Mouse (Mus musculus) heart, embryonic 16.5 days (tissue): ENCODE results near the gene Slc10a1. TPM values are rescaled to one million over a fixed set of nuclear protein-coding genes. Genes with fewer than 3 reads are reported as not detected.

Experiments
- ATAC-seq: fragments of 200-750 bp; cut with Nextera tagmentation; replicated peaks from 2 replicates; pipeline ENCODE4 v1.8.0; 2017; ENCODE audit warnings: moderate number of reproducible peaks; ENCODE audit not compliant: insufficient read depth, low FRiP score; ENCODE audit errors: extremely low read depth
- H3K27ac ChIP-seq: fragments of 300-500 bp; sonication (generic); 2 replicates; pipeline ENCODE4 v1.5.1; 2014; ENCODE audit warnings: mild to moderate bottlenecking, low read length, control low read depth, moderate library complexity
- H3K27me3 ChIP-seq: fragments of 300-500 bp; sonication (generic); 2 replicates; pipeline ENCODE4 v1.6.1; 2014; ENCODE audit warnings: low read length, mixed read lengths; ENCODE audit not compliant: control insufficient read depth, insufficient read depth
- H3K36me3 ChIP-seq: fragments of 300-500 bp; sonication (generic); 2 replicates; pipeline ENCODE4 v1.6.1; 2014; ENCODE audit not compliant: control insufficient read depth, insufficient read depth
- H3K4me1 ChIP-seq: fragments of 300-500 bp; sonication (generic); 2 replicates; pipeline ENCODE4 v1.6.1; 2014; ENCODE audit warnings: low read length, mixed read lengths; ENCODE audit not compliant: control insufficient read depth, insufficient read depth
- H3K4me2 ChIP-seq: fragments of 300-500 bp; sonication (generic); 2 replicates; pipeline ENCODE4 v1.6.1; 2014; ENCODE audit warnings: low read depth, mild to moderate bottlenecking, control low read depth, low read length
- H3K4me3 ChIP-seq: fragments of 300-500 bp; sonication (generic); 2 replicates; pipeline ENCODE4 v1.5.1; 2014; ENCODE audit warnings: mild to moderate bottlenecking, control low read depth, low read length
- H3K9ac ChIP-seq: fragments of 300-500 bp; sonication (generic); 2 replicates; pipeline ENCODE4 v1.6.1; 2014; ENCODE audit warnings: low read length, control low read depth
- H3K9me3 ChIP-seq: fragments of 300-500 bp; sonication (generic); replicated peaks from 2 replicates; pipeline ENCODE4 v1.6.1; 2016; ENCODE audit warnings: low read length; ENCODE audit not compliant: control insufficient read depth
- WGBS: fragments of 180-500 bp; shearing (Covaris S2); extraction: QIAGEN DNeasy Blood & Tissue Kit; methylation state at CpG from one replicate; pipeline ENCODE4 v1.1.7; 2014; 5-methylcytosine and 5-hydroxymethylcytosine counted together
- polyA plus RNA-seq: library from polyadenylated mRNA; unstranded; fragments of >200 nt; fragmentation: Nextera tagmentation; extraction: Ambion mirVana; gene quantifications from 2 replicates; pipeline ENCODE4 v1.2.1, GENCODE M21; 2015

The Slc10a1 gene
- polyA plus RNA-seq, 1 experiment from 2014 or later: 0.35 TPM

GRCm38 (mm10) chr12:80926550-80926949 is 42.0 kb downstream of the Slc10a1 start:
- H3K9me3 ChIP-seq: no peaks in the 10 kb centered on the region
- 72% methylated on average over 4 of the region's 4 CpGs for WGBS
- H3K9ac ChIP-seq: no peak overlapping the region
- no peak overlapping the region for H3K4me3 ChIP-seq
- no peaks in the 10 kb centered on the region for H3K27me3 ChIP-seq
- no peak for ATAC-seq
- H3K36me3 ChIP-seq: no peaks in the 10 kb centered on the region
- H3K4me1 ChIP-seq: peaks cover 3% of the 10 kb centered on the region; the same call in 1 of the 2 replicates
- no peak overlapping the region for H3K4me2 ChIP-seq
- H3K27ac ChIP-seq: no peak overlapping the region

GRCm38 (mm10) chr12:80925919-80926318 is 42.6 kb downstream of the Slc10a1 start:
- Histone ChIP-seq H3K4me3 (no peak overlapping the region), H3K9ac (no peak overlapping the region), H3K9me3 (no peaks in the 10 kb centered on the region), H3K36me3 (no peaks in the 10 kb centered on the region), H3K27ac (no peak overlapping the region), H3K27me3 (no peaks in the 10 kb centered on the region), H3K4me1 (peaks cover 3% of the 10 kb centered on the region; the same call in 1 of the 2 replicates), H3K4me2 (no peak overlapping the region)
- 42% methylated on average over 7 of the region's 7 CpGs for WGBS
- ATAC-seq: no peak

DNA sequence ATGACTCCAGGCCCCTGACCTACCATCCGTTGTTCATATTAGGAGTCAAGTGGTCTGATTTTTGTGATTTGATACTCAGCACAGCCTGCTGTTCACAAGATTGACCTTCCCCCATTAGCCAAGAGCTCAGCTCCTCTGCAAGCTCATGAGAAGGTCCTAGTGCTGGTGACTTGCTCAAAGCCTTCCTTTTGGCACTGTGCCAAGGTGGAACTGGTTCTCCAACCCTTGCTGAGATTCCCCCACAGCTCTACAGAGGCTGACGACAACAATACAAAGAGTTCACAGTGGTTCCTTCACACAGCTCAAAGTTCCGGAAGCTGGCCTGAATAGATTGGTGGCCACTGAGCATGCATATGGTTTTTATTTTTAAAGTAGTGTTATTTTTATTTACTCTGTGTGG is 44.3 kb downstream of the Slc10a1 start:
- no peak overlapping the region for H3K4me2 ChIP-seq
- no peaks in the 10 kb centered on the region for H3K36me3 ChIP-seq
- no peaks in the 10 kb centered on the region for H3K27me3 ChIP-seq
- peaks cover 3% of the 10 kb centered on the region; the same call in 1 of the 2 replicates for H3K4me1 ChIP-seq
- H3K9me3 ChIP-seq: no peaks in the 10 kb centered on the region
- WGBS: 57% methylated on average over 3 of the region's 3 CpGs
- no peak overlapping the region for H3K27ac ChIP-seq
- no peak overlapping the region for H3K9ac ChIP-seq
- no peak overlapping the region for H3K4me3 ChIP-seq
- ATAC-seq: no peak

GRCm38 (mm10) chr12:80923602-80924001 is 44.9 kb downstream of the Slc10a1 start:
- no peak overlapping the region for H3K27ac ChIP-seq
- H3K4me1 ChIP-seq: peaks cover 3% of the 10 kb centered on the region; the same call in 1 of the 2 replicates

DNA sequence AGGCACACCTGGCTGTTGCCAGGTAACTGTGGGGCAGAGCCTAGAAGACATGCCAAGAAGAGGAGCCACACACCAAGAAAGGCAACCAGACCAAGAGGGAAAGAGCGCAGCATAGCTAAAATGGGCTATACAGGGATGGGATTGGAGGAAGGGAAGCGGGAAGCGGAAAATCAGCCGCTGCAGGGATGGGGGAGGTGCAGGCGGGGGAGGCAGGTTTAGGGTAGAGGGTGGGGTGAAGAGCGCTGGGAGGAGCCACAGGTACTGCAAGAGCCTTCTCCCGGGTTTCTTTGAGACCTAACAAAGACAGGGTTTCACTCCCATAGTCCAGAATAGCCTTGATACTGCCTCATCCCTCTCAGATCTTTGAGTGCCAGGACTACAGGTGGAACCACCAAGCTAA is 45.6 kb downstream of the Slc10a1 start:
- Histone ChIP-seq H3K27ac (no peak overlapping the region), H3K4me3 (no peak overlapping the region), H3K9ac (no peak overlapping the region), H3K27me3 (no peaks in the 10 kb centered on the region), H3K36me3 (no peaks in the 10 kb centered on the region), H3K9me3 (no peaks in the 10 kb centered on the region), H3K4me1 (peaks cover 3% of the 10 kb centered on the region; the same call in 1 of the 2 replicates), H3K4me2 (peak overlapping the region; percentile 12; the same call in 1 of the 2 replicates)
- ATAC-seq: no peak
- 15% methylated on average over 7 of the region's 7 CpGs for WGBS

More at GRCm38 (mm10) chr12:80923602-80924001, 44.9 kb downstream of the Slc10a1 start:
- WGBS: 54% methylated on average over 5 of the region's 5 CpGs
- Histone ChIP-seq H3K27me3 (no peaks in the 10 kb centered on the region), H3K4me2 (no peak overlapping the region), H3K9me3 (no peaks in the 10 kb centered on the region), H3K4me3 (no peak overlapping the region), H3K36me3 (no peaks in the 10 kb centered on the region), H3K9ac (no peak overlapping the region)
- no peak for ATAC-seq

DNA sequence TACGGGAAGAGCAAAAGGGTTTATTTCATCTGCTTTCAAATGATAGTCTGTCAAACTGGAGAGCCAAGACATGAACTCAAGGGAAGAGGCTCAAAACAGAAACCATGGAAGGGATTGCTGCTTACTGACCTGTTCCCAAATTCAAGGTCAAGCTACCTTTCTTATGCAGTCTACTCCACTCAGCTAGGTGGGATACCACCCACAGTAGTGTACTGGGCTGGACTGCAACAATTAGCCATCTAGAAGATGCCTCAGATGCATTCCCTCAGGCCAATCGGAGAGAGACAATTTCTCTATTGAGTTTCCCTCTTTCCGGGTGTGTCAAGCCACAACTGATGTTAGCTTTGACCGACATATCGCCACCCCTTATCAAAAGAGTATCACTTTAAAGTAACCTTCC is 47.2 kb downstream of the Slc10a1 start:
- H3K4me1 ChIP-seq: peaks cover 3% of the 10 kb centered on the region; the same call in 1 of the 2 replicates

DNA sequence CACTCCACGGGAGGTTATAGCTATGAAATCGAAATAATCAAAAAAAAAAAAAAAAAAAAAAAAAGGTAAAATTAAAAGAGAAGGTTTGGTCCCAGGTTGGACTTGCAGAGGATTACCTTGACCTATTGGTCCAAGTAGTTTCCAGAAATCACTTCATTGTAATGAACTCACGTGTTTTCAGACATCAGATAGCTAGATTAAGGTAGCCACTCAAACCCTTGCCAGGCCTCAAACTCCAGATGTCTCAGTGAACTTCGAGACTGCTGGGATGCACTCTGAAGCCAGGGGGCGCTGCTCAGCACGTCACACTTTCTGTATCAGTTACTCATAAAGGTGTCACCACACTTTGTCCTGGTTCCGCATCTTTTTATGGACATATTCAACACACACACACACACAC is 50.7 kb downstream of the Slc10a1 start:
- Histone ChIP-seq H3K4me2 (no peak overlapping the region), H3K4me3 (no peak overlapping the region), H3K9ac (no peak overlapping the region), H3K27ac (no peak overlapping the region), H3K9me3 (no peaks in the 10 kb centered on the region), H3K4me1 (no peaks in the 10 kb centered on the region), H3K27me3 (no peaks in the 10 kb centered on the region), H3K36me3 (no peaks in the 10 kb centered on the region)
- WGBS: 53% methylated on average over 7 of the region's 7 CpGs
- ATAC-seq: no peak

More for the DNA sequence above, 47.2 kb downstream of the Slc10a1 start:
- no peak overlapping the region for H3K4me3 ChIP-seq
- H3K27me3 ChIP-seq: no peaks in the 10 kb centered on the region
- no peak overlapping the region for H3K9ac ChIP-seq
- no peaks in the 10 kb centered on the region for H3K36me3 ChIP-seq
- WGBS: 85% methylated on average over 5 of the region's 5 CpGs
- no peak overlapping the region for H3K4me2 ChIP-seq
- no peaks in the 10 kb centered on the region for H3K9me3 ChIP-seq
- no peak for ATAC-seq
- H3K27ac ChIP-seq: no peak overlapping the region

- no peak overlapping the region for H3K4me2 ChIP-seq
- H3K9ac ChIP-seq: no peak overlapping the region
- H3K4me1 ChIP-seq: no peaks in the 10 kb centered on the region
- peaks cover under 1% of the 10 kb centered on the region for H3K9me3 ChIP-seq
- no peak overlapping the region for H3K27ac ChIP-seq
- H3K27me3 ChIP-seq: no peaks in the 10 kb centered on the region
- ATAC-seq: no peak
- no peak overlapping the region for H3K4me3 ChIP-seq
- 77% methylated on average over 8 of the region's 8 CpGs for WGBS
- H3K36me3 ChIP-seq: no peaks in the 10 kb centered on the region
Observed at GRCm38 (mm10) chr12:80909631-80910030, 58.9 kb downstream of the Slc10a1 start.
